Mouse (Mus musculus) MEL (cell line): ENCODE measurements at regions not wholly inside any gene's neighbourhood (a gene's known extent, or its start where the extent isn't known, plus 50 kb on each side); places are given as distances from the start of the nearest gene placed in this dataset.

Experiments
- DNase-seq: peaks from one replicate; pipeline ENCODE4 v3.0.0; 2011; ENCODE audit warnings: low read depth, low spot score
- H3K27ac ChIP-seq: 2 replicates; pipeline ENCODE4 v1.5.1; 2012; ENCODE audit warnings: low read depth, mild to moderate bottlenecking, control low read depth, low read length, moderate library complexity; ENCODE audit not compliant: control insufficient read depth
- H3K27me3 ChIP-seq, 2 experiments: fragments of 150-350 bp in 1 of 2; sonication (generic) in 1 of 2; 2 replicates each; pipeline ENCODE4 v1.6.1; 2012; ENCODE audit warnings: low read length in 2 of 2, mild to moderate bottlenecking in 2 of 2, improper control_type of control experiment in 1 of 2, moderate library complexity in 1 of 2; ENCODE audit not compliant: insufficient read depth in 2 of 2, control insufficient read depth in 1 of 2
- H3K36me3 ChIP-seq, 2 experiments: 2 replicates each; pipeline ENCODE4 v1.6.1; 2012 to 2014; ENCODE audit warnings: low read length in 2 of 2, improper control_type of control experiment in 1 of 2, inconsistent platforms in 1 of 2, mild to moderate bottlenecking in 1 of 2; ENCODE audit not compliant: insufficient read depth in 2 of 2, control insufficient read depth in 1 of 2
- H3K4me1 ChIP-seq, 2 experiments: fragments of 150-350 bp in 1 of 2; sonication (generic) in 1 of 2; 2 replicates each; pipeline ENCODE4 v1.6.1; 2012; ENCODE audit warnings: low read length in 2 of 2, improper control_type of control experiment in 1 of 2, mild to moderate bottlenecking in 1 of 2; ENCODE audit not compliant: insufficient read depth in 2 of 2, control insufficient read depth in 1 of 2
- H3K4me3 ChIP-seq, 2 experiments: fragments of 150-350 bp in 1 of 2; sonication (generic) in 1 of 2; 2 replicates each; pipeline ENCODE4 v1.5.1; 2012; ENCODE audit warnings: low read depth in 2 of 2, low read length in 2 of 2, mild to moderate bottlenecking in 2 of 2, moderate library complexity in 2 of 2, control low read depth in 1 of 2, improper control_type of control experiment in 1 of 2; ENCODE audit not compliant: control insufficient read depth in 1 of 2, insufficient read depth in 1 of 2
- H3K79me2 ChIP-seq: 2 replicates; pipeline ENCODE4 v1.6.1; 2012; ENCODE audit warnings: mild to moderate bottlenecking, low read length, moderate library complexity; ENCODE audit not compliant: control insufficient read depth, poor library complexity, insufficient read depth
- H3K9ac ChIP-seq: 2 replicates; pipeline ENCODE4 v1.6.1; 2012; ENCODE audit warnings: low read depth, mild to moderate bottlenecking, control low read depth, low read length, moderate library complexity; ENCODE audit not compliant: control insufficient read depth, poor library complexity, severe bottlenecking
- H3K9me3 ChIP-seq: fragments of 150-350 bp; sonication (generic); replicated peaks from 2 replicates; pipeline ENCODE4 v1.6.1; 2012; ENCODE audit warnings: mild to moderate bottlenecking, low read length, improper control_type of control experiment, moderate library complexity; ENCODE audit not compliant: insufficient read depth
- CHD1 ChIP-seq: IDR thresholded peaks from 2 replicates; pipeline ENCODE4 v1.6.1; 2012; ENCODE audit warnings: low read depth, mild to moderate bottlenecking, inconsistent platforms, low read length, improper control_type of control experiment
- CTCF ChIP-seq, 3 experiments: IDR thresholded peaks in 2 of 3; conservative IDR thresholded peaks in 1 of 3; 2 replicates each; pipeline ENCODE4 v1.5.1; 2011 to 2012; ENCODE audit warnings: low read length in 3 of 3, low read depth in 2 of 3, mild to moderate bottlenecking in 2 of 3, improper control_type of control experiment in 1 of 3, inconsistent platforms in 1 of 3, mixed read lengths in 1 of 3, moderate library complexity in 1 of 3; ENCODE audit not compliant: control insufficient read depth in 1 of 3, insufficient read depth in 1 of 3, poor library complexity in 1 of 3, severe bottlenecking in 1 of 3
- E2F4 ChIP-seq: IDR thresholded peaks from 2 replicates; pipeline ENCODE4 v1.6.1; 2011; ENCODE audit warnings: low read depth, low read length, improper control_type of control experiment, borderline replicate concordance
- ELF1 ChIP-seq: IDR thresholded peaks from 2 replicates; pipeline ENCODE4 v1.6.1; 2014; ENCODE audit warnings: low read depth, mild to moderate bottlenecking, inconsistent platforms, low read length, improper control_type of control experiment, moderate library complexity
- EP300 ChIP-seq, 2 experiments: IDR thresholded peaks; 2 replicates each; pipeline ENCODE4 v1.6.1; 2011; ENCODE audit warnings: improper control_type of control experiment in 2 of 2, low read length in 2 of 2, low read depth in 1 of 2, mild to moderate bottlenecking in 1 of 2
- GABPA ChIP-seq: IDR thresholded peaks from 2 replicates; pipeline ENCODE4 v1.6.1; 2012; ENCODE audit warnings: low read depth, mild to moderate bottlenecking, inconsistent platforms, low read length, improper control_type of control experiment, moderate library complexity
- GATA1 ChIP-seq: IDR thresholded peaks from 2 replicates; pipeline ENCODE4 v1.6.1; 2011; ENCODE audit warnings: low read depth, low read length, improper control_type of control experiment
- KAT2A ChIP-seq: conservative IDR thresholded peaks from 2 replicates; pipeline ENCODE4 v1.6.1; 2012; ENCODE audit warnings: low read depth, low read length, improper control_type of control experiment, inconsistent platforms
- MAZ ChIP-seq: IDR thresholded peaks from 2 replicates; pipeline ENCODE4 v1.6.1; 2012; ENCODE audit warnings: low read depth, mild to moderate bottlenecking, inconsistent platforms, low read length, improper control_type of control experiment
- MEF2A ChIP-seq: IDR thresholded peaks from 2 replicates; pipeline ENCODE4 v1.6.1; 2014; ENCODE audit warnings: low read depth, mild to moderate bottlenecking, inconsistent platforms, low read length, improper control_type of control experiment; ENCODE audit not compliant: poor library complexity, insufficient replicate concordance, severe bottlenecking; ENCODE audit errors: extremely low read depth
- MXI1 ChIP-seq: IDR thresholded peaks from 2 replicates; pipeline ENCODE4 v1.6.1; 2011; ENCODE audit warnings: mild to moderate bottlenecking, low read depth, low read length, improper control_type of control experiment
- MYB ChIP-seq: IDR thresholded peaks from 2 replicates; pipeline ENCODE4 v1.6.1; 2011; ENCODE audit warnings: mild to moderate bottlenecking, low read depth, low read length, improper control_type of control experiment
- MYC ChIP-seq: IDR thresholded peaks from 2 replicates; pipeline ENCODE4 v1.6.1; 2011; ENCODE audit warnings: low read depth, mild to moderate bottlenecking, low read length, improper control_type of control experiment, moderate library complexity
- NRF1 ChIP-seq: IDR thresholded peaks from 2 replicates; pipeline ENCODE4 v1.6.1; 2014; ENCODE audit warnings: low read depth, mild to moderate bottlenecking, inconsistent platforms, low read length, improper control_type of control experiment, moderate library complexity; ENCODE audit not compliant: poor library complexity, insufficient read depth, severe bottlenecking
- POLR2AphosphoS5 ChIP-seq: IDR thresholded peaks from 2 replicates; pipeline ENCODE4 v1.6.1; 2012; ENCODE audit warnings: low read depth, borderline replicate concordance, mild to moderate bottlenecking, inconsistent platforms, low read length, moderate library complexity, mixed read lengths
- SMC3 ChIP-seq: IDR thresholded peaks from 2 replicates; pipeline ENCODE4 v1.6.1; 2011; ENCODE audit warnings: low read depth, low read length, improper control_type of control experiment
- TCF12 ChIP-seq: IDR thresholded peaks from 2 replicates; pipeline ENCODE4 v1.6.1; 2014; ENCODE audit warnings: low read depth, mild to moderate bottlenecking, inconsistent platforms, low read length, improper control_type of control experiment, moderate library complexity
- UBTF ChIP-seq: IDR thresholded peaks from 2 replicates; pipeline ENCODE4 v1.6.1; 2012; ENCODE audit warnings: low read depth, mild to moderate bottlenecking, inconsistent platforms, low read length, improper control_type of control experiment, moderate library complexity, borderline replicate concordance; ENCODE audit not compliant: insufficient read depth
- USF2 ChIP-seq, 2 experiments: IDR thresholded peaks; 2 replicates each; pipeline ENCODE4 v1.6.1; 2011 to 2012; ENCODE audit warnings: improper control_type of control experiment in 2 of 2, low read length in 2 of 2, borderline replicate concordance in 1 of 2, inconsistent platforms in 1 of 2, low read depth in 1 of 2, mild to moderate bottlenecking in 1 of 2; ENCODE audit not compliant: insufficient read depth in 1 of 2
- ZC3H11A ChIP-seq: IDR thresholded peaks from 2 replicates; pipeline ENCODE4 v1.6.1; 2012; ENCODE audit warnings: low read depth, mild to moderate bottlenecking, inconsistent platforms, low read length, improper control_type of control experiment
- ZMIZ1 ChIP-seq: IDR thresholded peaks from 2 replicates; pipeline ENCODE4 v1.6.1; 2012; ENCODE audit warnings: low read depth, mild to moderate bottlenecking, inconsistent platforms, low read length, improper control_type of control experiment, moderate library complexity
- ZNF384 ChIP-seq: IDR thresholded peaks from 2 replicates; pipeline ENCODE4 v1.6.1; 2012; ENCODE audit warnings: low read depth, mild to moderate bottlenecking, inconsistent platforms, low read length, improper control_type of control experiment

- H3K9ac ChIP-seq, result no peak overlapping the region
- no peak overlapping the region for H3K4me3 ChIP-seq
- H3K9me3 ChIP-seq, result no peaks in the 10 kb centered on the region
- H3K36me3 ChIP-seq, result no peaks in the 10 kb centered on the region
- no peak for DNase-seq
- H3K79me2 ChIP-seq, result no peaks in the 10 kb centered on the region
- H3K27me3 ChIP-seq, result no peaks in the 10 kb centered on the region
- TF ChIP-seq CTCF (IDR thresholded peaks at IDR 0.05 in 2 of 3, conservative IDR thresholded peaks at IDR 0.05 in 1 of 3; ENCODE audit: control insufficient read depth in 1 of 3, insufficient read depth in 1 of 3, low read depth in 2 of 3, low read length in 3 of 3, poor library complexity in 1 of 3, severe bottlenecking in 1 of 3) (no peak), MXI1 (no peak), TCF12 (no peak), KAT2A (no peak), ZC3H11A (no peak), MAZ (no peak), EP300 (IDR thresholded peaks at IDR 0.05; ENCODE audit: low read depth in 1 of 2, low read length in 2 of 2) (no peak), MYC (no peak), POLR2AphosphoS5 (no peak), UBTF (no peak)
- TF ChIP-seq, all 39 proteins: peak for 0
- Histone ChIP-seq H3K27ac (no peak overlapping the region), H3K4me1 (no peaks in the 10 kb centered on the region)
These were observed 109.5 kb upstream of the Rtl1 start for GRCm38 (mm10) chr12:109709661-109710060.

GRCm38 (mm10) chr12:109711392-109711791 lies 111.3 kb upstream of the Rtl1 start:
- Histone ChIP-seq H3K4me1 (no peaks in the 10 kb centered on the region), H3K27me3 (no peaks in the 10 kb centered on the region), H3K79me2 (no peaks in the 10 kb centered on the region), H3K9me3 (no peaks in the 10 kb centered on the region), H3K4me3 (no peak overlapping the region), H3K36me3 (no peaks in the 10 kb centered on the region), H3K9ac (no peak overlapping the region), H3K27ac (no peak overlapping the region)
- DNase-seq, result no peak
- TF ChIP-seq TCF12 (no peak), MXI1 (no peak), SMC3 (no peak), USF2 (IDR thresholded peaks at IDR 0.05; ENCODE audit: borderline replicate concordance in 1 of 2, insufficient read depth in 1 of 2, low read depth in 1 of 2, low read length in 2 of 2) (no peak), NRF1 (no peak), ZNF384 (no peak), GATA1 (no peak), GABPA (no peak), MEF2A (no peak), MYB (no peak), ELF1 (no peak), CHD1 (no peak), ZMIZ1 (no peak), E2F4 (no peak)
